Mouse (Mus musculus): ENCODE measurements around the gene Vps13c. TPM values are rescaled to one million over a fixed set of nuclear protein-coding genes. Genes with fewer than 3 reads are reported as not detected.
A peak's percentile ranks its signal among the peaks of the same experiment; 100 is the strongest.

Vps13c gene
- polyA plus RNA-seq (2012; rRNA removed) = 0.86 and 0.94 TPM in 2 replicates

DNA sequence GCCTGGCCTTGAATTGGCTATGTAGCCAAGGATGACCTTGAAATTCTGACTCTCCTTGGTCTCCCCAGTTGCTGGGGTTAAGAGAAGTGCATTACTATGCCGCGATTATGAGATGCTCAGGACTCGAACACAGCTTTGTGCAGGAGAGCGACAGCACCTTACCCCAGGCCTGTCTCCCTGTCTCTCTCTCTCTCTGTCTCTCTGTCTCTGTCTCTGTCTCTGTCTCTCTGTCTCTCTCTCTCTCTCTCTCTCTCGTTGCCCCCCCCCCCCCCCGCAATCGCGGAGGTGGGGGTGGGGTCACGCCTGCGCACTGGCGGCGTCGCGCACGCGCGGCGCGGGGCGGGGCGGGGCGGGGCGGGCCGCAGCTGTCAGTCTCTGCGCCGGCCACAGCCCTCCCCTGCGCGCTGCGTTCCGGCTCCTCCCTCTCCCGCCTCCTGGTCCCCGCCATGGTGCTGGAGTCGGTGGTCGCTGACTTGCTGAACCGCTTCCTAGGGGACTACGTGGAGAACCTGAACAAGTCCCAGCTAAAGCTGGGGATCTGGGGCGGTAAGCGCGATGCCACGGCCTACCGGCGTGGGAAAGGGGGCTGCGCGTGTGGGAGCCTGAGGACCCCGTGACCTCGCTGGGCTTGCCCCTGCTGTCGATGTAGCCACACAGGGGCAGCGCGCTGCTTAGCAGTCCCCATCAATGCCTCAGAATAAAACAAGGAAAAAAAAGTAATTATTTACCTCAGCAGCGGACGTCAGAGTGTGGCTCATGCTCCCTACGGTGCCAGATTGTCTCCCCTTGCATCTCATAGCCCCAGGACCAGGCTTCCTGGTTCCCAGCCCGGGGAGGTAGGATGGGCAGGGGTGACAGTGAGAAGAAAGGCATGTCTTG lies at the start of gene Vps13c:
TSS of gene Vps13c (plus strand) at position 416 of the 879 bp plus-strand sequence.
- Histone ChIP-seq H3K27me3 (ENCODE audit: control insufficient read depth, insufficient read depth, low read length) (no peaks in the 10 kb centered on the region), H3K36me3 (ENCODE audit: control insufficient read depth, insufficient read depth, low read length) (no peaks in the 10 kb centered on the region), H3K4me1 (ENCODE audit: control insufficient read depth, insufficient read depth, insufficient read length, low read length) (peaks cover 3% of the 10 kb centered on the region), H3K4me3 (ENCODE audit: low read depth, low read length) (peak within 1 kb of the TSS; percentile 93), H3K27ac (ENCODE audit: insufficient read depth, low read depth, low read length) (no peak within 1 kb of the TSS; the same call in 1 of the 2 replicates)
- no peak for TF ChIP-seq POLR2A (IDR thresholded peaks at IDR 0.05; ENCODE audit: low read depth, low read length)
- WGBS = under 1% methylated on average over 52 of the region's 53 CpGs

- 83% methylated on average over 5 of the region's 5 CpGs for WGBS
- Histone ChIP-seq H3K27ac (ENCODE audit: insufficient read depth, low read depth, low read length) (no peak overlapping the region), H3K4me1 (ENCODE audit: control insufficient read depth, insufficient read depth, insufficient read length, low read length) (peaks cover 4% of the 10 kb centered on the region; the same call in 1 of the 2 replicates), H3K4me3 (ENCODE audit: low read depth, low read length) (no peak overlapping the region), H3K27me3 (ENCODE audit: control insufficient read depth, insufficient read depth, low read length) (no peaks in the 10 kb centered on the region), H3K36me3 (ENCODE audit: control insufficient read depth, insufficient read depth, low read length) (no peaks in the 10 kb centered on the region)
- no peak for TF ChIP-seq POLR2A (IDR thresholded peaks at IDR 0.05; ENCODE audit: low read depth, low read length)
- no peak for TF ChIP-seq CTCF (IDR thresholded peaks at IDR 0.05; ENCODE audit: extremely low read depth, insufficient read length, insufficient replicate concordance, low read depth, low read length)
Measured at GRCm38 (mm10) chr9:67792405-67792804, 47.8 kb upstream of the Vps13c start.

GRCm38 (mm10) chr9:67793501-67793900 lies 46.7 kb upstream of the Vps13c start:
- Histone ChIP-seq H3K4me1 (ENCODE audit: control insufficient read depth, insufficient read depth, insufficient read length, low read length) (peaks cover 4% of the 10 kb centered on the region; the same call in 1 of the 2 replicates), H3K27ac (ENCODE audit: insufficient read depth, low read depth, low read length) (no peak overlapping the region), H3K4me3 (ENCODE audit: low read depth, low read length) (no peak overlapping the region), H3K36me3 (ENCODE audit: control insufficient read depth, insufficient read depth, low read length) (no peaks in the 10 kb centered on the region), H3K27me3 (ENCODE audit: control insufficient read depth, insufficient read depth, low read length) (no peaks in the 10 kb centered on the region)
- TF ChIP-seq CTCF (IDR thresholded peaks at IDR 0.05; ENCODE audit: extremely low read depth, insufficient read length, insufficient replicate concordance, low read depth, low read length) = no peak
- TF ChIP-seq POLR2A (IDR thresholded peaks at IDR 0.05; ENCODE audit: low read depth, low read length) = no peak
- 68% methylated on average over 6 of the region's 6 CpGs for WGBS

DNA sequence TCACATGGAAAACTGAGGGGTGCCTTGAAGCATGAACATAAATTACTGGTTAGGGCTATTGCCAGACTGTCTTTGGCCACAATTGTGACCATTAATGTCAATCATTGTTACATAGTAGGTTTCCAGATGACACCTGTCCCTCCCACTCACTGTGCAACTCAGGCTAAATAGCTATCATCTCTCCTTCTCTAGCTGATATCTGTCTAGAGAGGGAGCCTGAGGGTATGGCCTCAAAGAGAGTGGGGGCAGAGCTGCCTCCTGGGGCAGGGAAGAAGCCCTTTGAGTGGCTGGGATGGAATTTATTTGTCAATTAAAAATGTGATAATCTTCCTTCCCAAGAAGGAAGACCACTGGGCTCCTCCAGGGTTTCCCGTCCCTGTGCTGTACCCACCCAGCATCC lies 46.0 kb upstream of the Vps13c start:
- 100% methylated on average over 1 of the region's 1 CpGs for WGBS
- TF ChIP-seq POLR2A (IDR thresholded peaks at IDR 0.05; ENCODE audit: low read depth, low read length) (no peak), CTCF (IDR thresholded peaks at IDR 0.05; ENCODE audit: extremely low read depth, insufficient read length, insufficient replicate concordance, low read depth, low read length) (no peak)
- no peaks in the 10 kb centered on the region for H3K36me3 ChIP-seq (ENCODE audit: control insufficient read depth, insufficient read depth, low read length)
- no peaks in the 10 kb centered on the region for H3K27me3 ChIP-seq (ENCODE audit: control insufficient read depth, insufficient read depth, low read length)
- H3K4me1 ChIP-seq (ENCODE audit: control insufficient read depth, insufficient read depth, insufficient read length, low read length) = peaks cover 4% of the 10 kb centered on the region; the same call in 1 of the 2 replicates
- H3K27ac ChIP-seq (ENCODE audit: insufficient read depth, low read depth, low read length) = no peak overlapping the region
- no peak overlapping the region for H3K4me3 ChIP-seq (ENCODE audit: low read depth, low read length)

GRCm38 (mm10) chr9:67794668-67795067 lies 45.5 kb upstream of the Vps13c start:
- Histone ChIP-seq H3K36me3 (ENCODE audit: control insufficient read depth, insufficient read depth, low read length) (no peaks in the 10 kb centered on the region), H3K4me3 (ENCODE audit: low read depth, low read length) (no peak overlapping the region), H3K4me1 (ENCODE audit: control insufficient read depth, insufficient read depth, insufficient read length, low read length) (peaks cover 4% of the 10 kb centered on the region; the same call in 1 of the 2 replicates), H3K27me3 (ENCODE audit: control insufficient read depth, insufficient read depth, low read length) (no peaks in the 10 kb centered on the region), H3K27ac (ENCODE audit: insufficient read depth, low read depth, low read length) (no peak overlapping the region)
- WGBS = 57% methylated on average over 4 of the region's 4 CpGs
- TF ChIP-seq POLR2A (IDR thresholded peaks at IDR 0.05; ENCODE audit: low read depth, low read length) (no peak), CTCF (IDR thresholded peaks at IDR 0.05; ENCODE audit: extremely low read depth, insufficient read length, insufficient replicate concordance, low read depth, low read length) (no peak)

DNA sequence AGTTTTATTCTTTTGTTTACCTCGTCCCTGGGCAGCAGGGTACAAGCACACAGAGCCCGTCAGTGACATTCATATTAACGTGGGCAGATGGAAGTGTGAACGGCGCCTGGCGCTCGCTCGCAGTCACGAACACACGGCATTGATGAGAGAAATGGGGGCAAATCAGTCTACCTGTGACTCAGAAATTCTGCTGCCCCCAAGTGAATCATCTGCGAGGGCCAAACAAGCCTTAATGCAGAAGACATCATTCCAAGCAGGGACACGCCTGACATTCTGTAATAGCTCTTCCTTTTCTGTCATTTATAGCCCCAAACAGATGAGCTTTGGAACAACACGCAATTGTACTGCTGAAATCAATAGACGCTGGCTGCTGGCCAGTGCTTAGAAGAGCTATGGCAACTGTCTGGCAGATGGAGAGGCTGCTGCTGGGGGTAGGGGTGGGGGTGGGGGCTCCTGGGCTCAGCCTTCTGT lies 45.0 kb upstream of the Vps13c start:
- no peak overlapping the region for H3K4me3 ChIP-seq (ENCODE audit: low read depth, low read length)
- H3K27me3 ChIP-seq (ENCODE audit: control insufficient read depth, insufficient read depth, low read length) = no peaks in the 10 kb centered on the region
- no peak for TF ChIP-seq CTCF (IDR thresholded peaks at IDR 0.05; ENCODE audit: extremely low read depth, insufficient read length, insufficient replicate concordance, low read depth, low read length)
- no peak for TF ChIP-seq POLR2A (IDR thresholded peaks at IDR 0.05; ENCODE audit: low read depth, low read length)
- H3K36me3 ChIP-seq (ENCODE audit: control insufficient read depth, insufficient read depth, low read length) = no peaks in the 10 kb centered on the region
- H3K27ac ChIP-seq (ENCODE audit: insufficient read depth, low read depth, low read length) = no peak overlapping the region
- 21% methylated on average over 14 of the region's 14 CpGs for WGBS
- peaks cover 4% of the 10 kb centered on the region; the same call in 1 of the 2 replicates for H3K4me1 ChIP-seq (ENCODE audit: control insufficient read depth, insufficient read depth, insufficient read length, low read length)

GRCm38 (mm10) chr9:67799078-67799819 lies 40.9 kb upstream of the Vps13c start:
- Histone ChIP-seq H3K27ac (ENCODE audit: insufficient read depth, low read depth, low read length) (no peak overlapping the region), H3K27me3 (ENCODE audit: control insufficient read depth, insufficient read depth, low read length) (no peaks in the 10 kb centered on the region), H3K36me3 (ENCODE audit: control insufficient read depth, insufficient read depth, low read length) (no peaks in the 10 kb centered on the region), H3K4me1 (ENCODE audit: control insufficient read depth, insufficient read depth, insufficient read length, low read length) (peaks cover 4% of the 10 kb centered on the region; the same call in 1 of the 2 replicates), H3K4me3 (ENCODE audit: low read depth, low read length) (no peak overlapping the region)
- TF ChIP-seq POLR2A (IDR thresholded peaks at IDR 0.05; ENCODE audit: low read depth, low read length) (no peak), CTCF (IDR thresholded peaks at IDR 0.05; ENCODE audit: extremely low read depth, insufficient read length, insufficient replicate concordance, low read depth, low read length) (no peak)
- WGBS = 24% methylated on average over 14 of the region's 14 CpGs
